ENCODE assay signal across 1 mouse cellular context in the genomic region with DNA sequence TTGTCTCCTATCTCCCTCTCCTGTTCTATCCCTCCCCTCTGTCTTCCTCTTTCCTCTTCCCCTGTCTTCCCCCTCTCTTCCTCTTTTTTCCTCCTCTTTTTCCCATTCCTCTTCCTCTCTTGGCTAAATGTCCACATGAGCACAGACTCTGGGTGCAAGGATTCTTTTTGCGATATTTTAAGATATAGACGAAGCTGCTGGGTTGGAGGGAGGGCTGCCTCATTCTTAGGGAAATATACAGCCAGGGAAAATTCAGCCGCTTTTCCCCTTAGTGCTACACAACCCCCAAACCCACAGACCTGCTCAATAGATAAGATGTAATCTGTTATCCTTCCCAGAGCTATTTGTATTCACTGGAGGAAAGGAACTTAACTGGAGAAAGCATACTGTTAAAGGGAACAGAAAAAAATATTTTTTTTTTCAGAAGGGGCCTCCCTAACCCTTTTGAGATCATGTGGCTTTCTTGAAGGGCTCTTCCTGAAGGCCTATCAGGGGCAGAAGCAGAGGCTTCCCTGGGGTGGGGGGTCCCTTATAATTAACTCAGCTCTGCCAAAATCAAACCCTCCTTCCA.
A peak's percentile ranks its signal among the peaks of the same experiment; 100 is the strongest.
TF ChIP-seq lines count a peak whose summit lies in the region.

No protein-coding gene starts in this region.

TF ChIP-seq in MEL, 35 proteins besides CTCF, POLR2A, EP300 and RAD21 (continued from another document):
- TF ChIP-seq GATA1 (IDR thresholded peaks at IDR 0.05; ENCODE audit: low read depth, low read length) (peak; percentile 71; the same call in 1 of the 2 replicates), MAFK (IDR thresholded peaks at IDR 0.05; ENCODE audit: borderline replicate concordance, low read depth, low read length) (no peak), SMC3 (IDR thresholded peaks at IDR 0.05; ENCODE audit: low read depth, low read length) (no peak), SIN3A (IDR thresholded peaks at IDR 0.05; ENCODE audit: low read length) (0 out of 2 replicates have a peak, but pooled peaks have one; percentile 30), ZMIZ1 (IDR thresholded peaks at IDR 0.05; ENCODE audit: low read depth, low read length) (no peak), ETS1 (IDR thresholded peaks at IDR 0.05; ENCODE audit: low read depth, low read length) (peak; percentile 62), MYB (IDR thresholded peaks at IDR 0.05; ENCODE audit: low read depth, low read length) (no peak), ZKSCAN1 (IDR thresholded peaks at IDR 0.05; ENCODE audit: low read depth, low read length) (no peak), MAZ (IDR thresholded peaks at IDR 0.05; ENCODE audit: low read depth, low read length) (peak; percentile 63; the same call in 1 of the 2 replicates), POLR2AphosphoS5 (IDR thresholded peaks at IDR 0.05; ENCODE audit: borderline replicate concordance, low read depth, low read length) (no peak), NELFE (IDR thresholded peaks at IDR 0.05; ENCODE audit: low read depth, low read length) (no peak), TBP (IDR thresholded peaks at IDR 0.05; ENCODE audit: low read depth, low read length) (no peak), TAL1 (IDR thresholded peaks at IDR 0.05; ENCODE audit: low read length) (no peak), TCF12 (IDR thresholded peaks at IDR 0.05; ENCODE audit: low read depth, low read length) (peak; percentile 55; the same call in 1 of the 2 replicates), ZNF384 (IDR thresholded peaks at IDR 0.05; ENCODE audit: low read depth, low read length) (peak; percentile 91)
